Mouse (Mus musculus) CD4-positive, CD25-positive, alpha-beta regulatory T cell, adult 9 weeks (primary cell): ENCODE measurements around the gene Nipbl. TPM values are rescaled to one million over a fixed set of nuclear protein-coding genes. Genes with fewer than 3 reads are reported as not detected.

ENCODE experiments used
- polyA plus RNA-seq: library from polyadenylated mRNA; unstranded; fragments of 100-300 nt; shearing (Covaris generic); gene quantifications from one replicate; pipeline ENCODE4 v1.2.1, GENCODE M21; 2017

Nipbl gene
- 43.4 TPM for polyA plus RNA-seq

DNA sequence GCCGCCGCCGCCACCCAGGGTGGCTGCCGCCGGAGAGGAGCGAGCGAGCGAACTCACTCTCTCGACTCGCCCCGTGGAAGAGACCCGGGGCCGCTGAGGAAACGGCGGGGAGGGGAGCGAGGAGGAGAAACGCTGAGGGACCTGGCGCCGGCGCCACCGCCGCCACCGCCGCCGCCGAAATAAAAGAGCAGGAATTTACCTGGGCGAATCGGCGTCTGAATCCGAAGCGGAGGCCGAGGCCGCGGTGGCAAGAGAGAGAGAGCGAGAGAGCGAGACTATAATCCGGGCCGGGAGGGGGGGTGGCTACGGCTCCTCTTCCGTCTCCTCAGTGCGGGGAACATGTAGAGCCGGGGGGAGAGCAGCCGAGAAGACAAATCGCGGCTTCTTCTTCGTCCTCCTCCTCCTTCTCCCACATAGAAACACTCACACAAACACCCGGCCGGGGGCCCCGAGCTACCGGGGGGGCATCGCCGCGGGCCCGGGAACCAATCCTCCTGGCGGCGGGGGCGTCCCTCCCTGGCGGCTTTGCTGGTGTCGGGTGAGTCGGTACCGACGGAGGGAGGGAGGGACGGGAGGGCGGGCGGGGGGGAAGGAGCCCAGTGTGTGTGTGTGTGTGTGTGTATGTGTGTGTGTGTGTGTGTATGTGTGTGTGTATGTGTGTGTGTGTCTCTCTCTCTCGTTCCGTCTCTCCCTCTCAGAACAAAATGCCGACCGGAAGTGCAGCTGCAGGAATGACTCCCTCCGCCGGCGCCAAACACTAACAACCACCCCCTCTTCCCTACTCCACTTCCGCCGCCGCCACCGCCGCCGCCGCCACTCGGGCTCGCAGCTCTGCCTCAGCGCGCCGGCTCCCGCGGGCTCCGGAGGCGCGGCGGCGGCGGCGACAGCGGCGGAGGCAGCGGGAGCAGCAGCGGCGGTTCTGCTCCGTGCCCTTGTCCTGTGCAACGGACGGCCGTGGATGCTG is at the start of gene Nipbl:
TSS of gene Nipbl (minus strand) at position 538 of the 964 bp plus-strand sequence.

Other genes with a start within 250 kb of the Nipbl start
- 0.32 TPM for gene Gm2310, start 75.5 kb upstream of the Nipbl start, polyA plus RNA-seq